Mouse (Mus musculus): Measurements from ENCODE around the gene Traf1. TPM values are rescaled to one million over a fixed set of nuclear protein-coding genes. Genes with fewer than 3 reads are reported as not detected.
A peak's percentile ranks its signal among the peaks of the same experiment; 100 is the strongest.

Traf1 gene
- polyA plus RNA-seq, 1 experiment from 2014 or later: 5.7 TPM

DNA sequence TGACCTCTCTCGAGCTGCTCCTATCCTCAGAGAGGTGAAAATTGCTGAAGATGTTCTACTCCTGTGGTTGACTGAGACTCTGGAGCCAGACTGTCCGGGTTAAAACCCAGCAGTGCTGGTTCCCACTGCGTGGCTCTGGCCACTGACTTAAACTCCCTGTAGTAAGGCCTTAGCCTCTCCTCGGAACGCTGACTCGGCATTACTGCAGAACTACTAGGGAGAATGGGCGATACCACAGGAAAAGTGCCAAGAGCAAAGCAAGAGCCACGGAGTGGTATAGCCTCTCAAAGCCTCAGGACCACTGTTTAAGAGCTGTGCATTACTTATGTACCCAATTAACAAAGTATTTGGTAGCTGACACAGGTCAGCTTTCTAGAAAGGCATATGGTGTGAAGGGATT, 23.3 kb upstream of the Traf1 start:
- no peak overlapping the region for H3K4me3 ChIP-seq (ENCODE audit: low read depth, low read length)
- no peaks in the 10 kb centered on the region for H3K9me3 ChIP-seq (ENCODE audit: control insufficient read depth, low read length)
- no peaks in the 10 kb centered on the region for H3K27me3 ChIP-seq (replicated peaks; ENCODE audit: control insufficient read depth, insufficient read depth, low read length)
- no peak overlapping the region for H3K27ac ChIP-seq (replicated peaks; ENCODE audit: low read depth, low read length)
- no peak for ATAC-seq (ENCODE audit: low read depth)
- no peak overlapping the region for H3K9ac ChIP-seq (ENCODE audit: low read depth, low read length)
- H3K4me1 ChIP-seq (ENCODE audit: control insufficient read depth, insufficient read depth, low read length): peaks cover 26% of the 10 kb centered on the region
- WGBS: 82% methylated on average over 8 of the region's 8 CpGs
- no peak overlapping the region for H3K4me2 ChIP-seq (ENCODE audit: low read depth, low read length)
- no peak for DNase-seq (ENCODE audit: low spot score)
- H3K36me3 ChIP-seq (ENCODE audit: control insufficient read depth, insufficient read depth, low read length): no peaks in the 10 kb centered on the region

DNA sequence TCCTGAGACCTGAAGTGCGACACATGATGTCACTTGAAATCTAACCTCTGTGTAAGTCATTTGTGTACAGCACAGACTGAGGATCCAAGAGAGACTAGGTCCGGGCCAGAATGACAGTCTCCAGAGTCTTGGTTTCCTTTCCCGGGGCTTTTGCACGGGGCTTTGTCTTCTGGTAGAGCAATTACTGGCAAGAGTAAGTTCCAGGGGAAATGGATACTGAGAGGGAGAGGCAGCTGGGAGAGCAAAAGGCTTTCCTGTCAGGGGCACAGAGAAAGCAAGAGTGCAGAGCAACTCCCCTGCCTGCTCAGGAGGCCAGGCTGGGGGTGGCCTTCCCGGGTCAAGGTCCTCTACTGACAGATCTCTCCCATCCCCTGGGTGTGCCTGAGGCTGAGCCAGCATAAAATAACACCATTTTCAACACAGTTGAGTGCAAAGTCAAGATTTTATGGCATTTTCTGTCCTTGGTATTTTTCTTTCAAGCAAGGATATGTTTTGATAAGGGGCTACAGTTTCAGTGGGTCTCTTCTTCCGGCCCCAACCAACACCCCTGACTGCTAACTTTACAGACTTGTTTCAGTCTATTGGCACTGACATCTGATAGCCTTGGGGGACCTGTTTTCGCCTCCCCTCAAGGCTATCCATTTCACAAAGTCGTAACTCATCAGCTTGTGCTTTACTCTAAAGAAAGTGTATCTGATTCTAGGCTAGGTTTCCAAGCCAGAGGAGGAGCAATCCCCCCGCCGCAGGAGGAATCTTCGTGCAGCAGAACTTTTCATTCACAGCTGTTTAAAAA, 21.5 kb upstream of the Traf1 start:
- H3K27ac ChIP-seq (replicated peaks; ENCODE audit: low read depth, low read length): peak overlapping the region; percentile 72
- no peak overlapping the region for H3K4me3 ChIP-seq (ENCODE audit: low read depth, low read length)
- WGBS: 20% methylated on average over 11 of the region's 11 CpGs
- ATAC-seq (ENCODE audit: low read depth): peak; percentile 83
- no peak overlapping the region for H3K4me2 ChIP-seq (ENCODE audit: low read depth, low read length)
- no peak overlapping the region for H3K9ac ChIP-seq (ENCODE audit: low read depth, low read length)
- no peaks in the 10 kb centered on the region for H3K36me3 ChIP-seq (ENCODE audit: control insufficient read depth, insufficient read depth, low read length)
- peaks cover 26% of the 10 kb centered on the region for H3K4me1 ChIP-seq (ENCODE audit: control insufficient read depth, insufficient read depth, low read length)
- H3K9me3 ChIP-seq (ENCODE audit: control insufficient read depth, low read length): no peaks in the 10 kb centered on the region
- DNase-seq (ENCODE audit: low spot score): peak; percentile 78
- no peaks in the 10 kb centered on the region for H3K27me3 ChIP-seq (replicated peaks; ENCODE audit: control insufficient read depth, insufficient read depth, low read length)

DNA sequence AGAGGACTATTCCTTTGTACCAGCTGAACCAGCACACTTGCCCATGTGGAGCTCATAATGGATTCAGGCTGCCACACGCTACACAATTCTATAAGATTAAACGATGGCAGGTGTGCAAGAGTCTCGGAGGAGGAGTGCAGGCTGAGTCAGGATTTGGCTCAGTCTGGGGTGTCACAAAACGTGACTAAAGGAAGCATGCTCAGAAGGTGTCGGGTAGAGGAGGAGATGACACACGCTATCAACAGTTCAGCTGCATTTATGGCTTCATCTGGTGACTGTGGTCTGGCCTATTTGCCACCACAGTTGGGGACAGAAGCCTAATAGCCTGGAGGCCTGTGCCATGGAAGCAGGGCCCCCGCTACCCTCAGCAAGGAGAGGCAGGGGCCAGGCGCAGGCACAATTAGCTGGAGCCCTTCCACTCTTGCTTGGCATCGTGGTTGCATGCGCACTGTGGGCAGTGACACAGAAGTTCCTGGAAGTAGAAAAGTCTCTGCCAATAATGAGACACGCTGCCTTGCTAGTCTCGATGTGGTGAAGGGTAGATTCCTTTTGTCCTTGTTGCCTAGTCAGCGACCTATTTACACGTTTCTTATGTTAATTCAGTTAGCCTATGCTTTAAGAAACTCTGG, 20.6 kb upstream of the Traf1 start:
- no peak overlapping the region for H3K4me2 ChIP-seq (ENCODE audit: low read depth, low read length)
- H3K9me3 ChIP-seq (ENCODE audit: control insufficient read depth, low read length): no peaks in the 10 kb centered on the region
- ATAC-seq (ENCODE audit: low read depth) (0 out of 2 replicates have a peak, but pooled peaks have one; percentile 19), DNase-seq (ENCODE audit: low spot score) (peak; percentile 44)
- H3K27ac ChIP-seq (replicated peaks; ENCODE audit: low read depth, low read length): peak overlapping the region; percentile 72
- no peaks in the 10 kb centered on the region for H3K36me3 ChIP-seq (ENCODE audit: control insufficient read depth, insufficient read depth, low read length)
- 43% methylated on average over 14 of the region's 14 CpGs for WGBS
- H3K4me1 ChIP-seq (ENCODE audit: control insufficient read depth, insufficient read depth, low read length): peaks cover 26% of the 10 kb centered on the region
- no peak overlapping the region for H3K4me3 ChIP-seq (ENCODE audit: low read depth, low read length)
- H3K9ac ChIP-seq (ENCODE audit: low read depth, low read length): no peak overlapping the region
- H3K27me3 ChIP-seq (replicated peaks; ENCODE audit: control insufficient read depth, insufficient read depth, low read length): no peaks in the 10 kb centered on the region

DNA sequence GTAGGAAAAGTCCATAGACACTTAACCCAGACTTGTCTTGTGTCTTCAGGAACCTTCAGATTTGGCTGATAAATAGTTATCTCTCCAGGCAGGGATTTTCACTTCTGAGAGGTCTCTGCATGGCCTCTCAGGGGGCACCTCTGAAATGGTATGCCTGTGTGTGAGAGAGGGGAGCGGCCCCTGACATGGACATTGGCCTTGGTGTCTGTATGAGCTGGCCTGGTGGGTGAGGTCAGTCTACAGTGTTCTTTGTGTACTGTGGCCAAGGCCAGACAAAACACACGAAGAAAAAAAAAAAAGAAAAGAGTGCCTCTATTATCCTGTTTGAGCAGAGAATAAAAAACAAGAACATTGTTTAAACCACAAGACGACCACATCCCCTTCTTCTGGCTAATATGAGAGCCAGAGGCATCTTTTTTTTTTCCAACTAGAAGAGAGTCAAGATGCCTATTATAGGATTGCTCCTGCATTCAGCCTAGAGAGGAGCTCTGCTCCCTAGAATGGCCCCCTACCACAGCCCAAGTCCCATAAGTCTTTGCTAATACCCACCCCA, 18.0 kb upstream of the Traf1 start:
- Histone ChIP-seq H3K36me3 (ENCODE audit: control insufficient read depth, insufficient read depth, low read length) (no peaks in the 10 kb centered on the region), H3K4me3 (ENCODE audit: low read depth, low read length) (no peak overlapping the region), H3K4me1 (ENCODE audit: control insufficient read depth, insufficient read depth, low read length) (peaks cover 26% of the 10 kb centered on the region), H3K27me3 (replicated peaks; ENCODE audit: control insufficient read depth, insufficient read depth, low read length) (no peaks in the 10 kb centered on the region), H3K9ac (ENCODE audit: low read depth, low read length) (no peak overlapping the region), H3K4me2 (ENCODE audit: low read depth, low read length) (no peak overlapping the region), H3K27ac (replicated peaks; ENCODE audit: low read depth, low read length) (no peak overlapping the region), H3K9me3 (ENCODE audit: control insufficient read depth, low read length) (no peaks in the 10 kb centered on the region)
- no peak for ATAC-seq (ENCODE audit: low read depth)
- WGBS: 64% methylated on average over 3 of the region's 3 CpGs
- no peak for DNase-seq (ENCODE audit: low spot score)

DNA sequence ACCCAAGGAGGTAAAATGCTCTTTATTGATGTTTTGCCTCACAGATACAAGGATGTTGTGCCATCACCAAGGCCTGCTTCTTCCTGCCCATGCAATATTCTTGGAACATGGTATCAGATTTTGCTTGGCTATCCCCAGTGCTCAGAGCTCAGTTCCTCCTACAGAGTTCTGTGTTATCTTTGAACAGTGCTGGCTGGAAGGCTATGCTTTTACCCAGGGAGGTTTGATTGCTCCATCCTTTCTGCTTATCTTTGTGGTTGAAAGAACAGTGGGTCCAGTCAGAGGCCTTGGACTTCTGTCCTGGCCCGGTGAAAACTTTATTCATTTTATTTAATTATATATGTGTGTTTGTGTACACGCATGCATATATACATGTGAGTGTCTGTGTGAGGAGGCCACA, 16.7 kb upstream of the Traf1 start:
- Histone ChIP-seq H3K4me3 (ENCODE audit: low read depth, low read length) (no peak overlapping the region), H3K9me3 (ENCODE audit: control insufficient read depth, low read length) (no peaks in the 10 kb centered on the region), H3K4me2 (ENCODE audit: low read depth, low read length) (no peak overlapping the region), H3K27me3 (replicated peaks; ENCODE audit: control insufficient read depth, insufficient read depth, low read length) (no peaks in the 10 kb centered on the region), H3K27ac (replicated peaks; ENCODE audit: low read depth, low read length) (no peak overlapping the region), H3K36me3 (ENCODE audit: control insufficient read depth, insufficient read depth, low read length) (no peaks in the 10 kb centered on the region), H3K9ac (ENCODE audit: low read depth, low read length) (no peak overlapping the region), H3K4me1 (ENCODE audit: control insufficient read depth, insufficient read depth, low read length) (peaks cover 19% of the 10 kb centered on the region)
- 98% methylated on average over 2 of the region's 2 CpGs for WGBS
- DNase-seq (ENCODE audit: low spot score): no peak
- no peak for ATAC-seq (ENCODE audit: low read depth)

DNA sequence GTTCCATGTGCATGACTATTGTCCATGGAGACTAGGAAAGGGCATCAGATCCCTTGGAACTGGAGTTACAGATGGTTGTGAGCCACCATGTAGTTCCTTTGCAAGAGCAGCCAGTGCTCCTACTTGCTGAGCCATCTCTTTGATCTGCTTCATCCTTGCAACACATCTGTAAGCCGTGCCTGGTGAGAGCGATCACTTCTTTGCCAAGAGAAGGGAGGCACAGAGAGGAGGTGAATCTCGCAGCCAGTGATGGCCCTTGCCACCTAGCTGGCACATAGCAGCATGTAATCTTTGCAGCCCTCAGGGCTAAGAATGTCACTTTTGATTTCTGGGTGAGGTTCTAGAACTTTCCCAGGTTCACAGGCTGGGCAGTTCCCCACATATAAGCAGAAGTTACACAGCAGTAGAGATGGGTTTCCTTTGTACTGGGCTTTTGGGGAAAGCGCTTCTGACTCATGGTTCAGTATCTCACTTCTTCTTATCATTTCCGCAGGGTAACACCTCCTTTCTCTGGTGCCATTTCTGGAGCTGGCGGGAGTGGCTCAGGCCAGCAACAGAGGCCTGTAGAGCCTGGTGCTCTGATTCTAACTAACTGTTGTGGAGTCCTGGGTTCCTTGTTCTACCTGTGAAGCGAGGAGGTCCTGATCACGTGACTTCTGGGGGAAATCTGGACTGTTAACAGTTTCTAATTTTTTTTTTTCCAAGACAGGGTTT, 15.5 kb upstream of the Traf1 start:
- ATAC-seq (ENCODE audit: low read depth) (no peak), DNase-seq (ENCODE audit: low spot score) (no peak)
- no peak overlapping the region for H3K4me3 ChIP-seq (ENCODE audit: low read depth, low read length)
- H3K36me3 ChIP-seq (ENCODE audit: control insufficient read depth, insufficient read depth, low read length): no peaks in the 10 kb centered on the region
- no peaks in the 10 kb centered on the region for H3K27me3 ChIP-seq (replicated peaks; ENCODE audit: control insufficient read depth, insufficient read depth, low read length)
- WGBS: 79% methylated on average over 8 of the region's 8 CpGs
- H3K4me2 ChIP-seq (ENCODE audit: low read depth, low read length): no peak overlapping the region
- no peak overlapping the region for H3K9ac ChIP-seq (ENCODE audit: low read depth, low read length)
- no peaks in the 10 kb centered on the region for H3K9me3 ChIP-seq (ENCODE audit: control insufficient read depth, low read length)
- peaks cover 8% of the 10 kb centered on the region for H3K4me1 ChIP-seq (ENCODE audit: control insufficient read depth, insufficient read depth, low read length)
- H3K27ac ChIP-seq (replicated peaks; ENCODE audit: low read depth, low read length): no peak overlapping the region

DNA sequence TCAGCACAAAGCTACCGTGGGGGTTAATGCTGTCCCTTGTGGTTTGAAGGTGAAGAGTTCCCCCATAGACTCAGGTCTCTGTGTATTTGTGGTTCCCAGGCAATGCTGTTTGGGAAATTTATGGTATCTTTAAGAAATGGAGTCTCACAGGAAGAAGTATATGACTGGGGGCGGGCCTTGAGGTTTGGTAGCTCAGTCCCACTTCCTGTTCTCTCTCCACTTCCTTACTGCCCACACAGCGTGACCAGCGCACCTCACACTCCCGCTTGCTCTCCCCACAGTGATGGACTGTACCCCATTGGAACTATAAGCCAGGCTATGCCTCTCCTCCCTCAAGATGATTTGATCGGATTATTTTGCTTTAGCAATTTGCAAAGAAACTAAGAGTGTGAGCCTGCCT, 14.9 kb upstream of the Traf1 start:
- no peaks in the 10 kb centered on the region for H3K27me3 ChIP-seq (replicated peaks; ENCODE audit: control insufficient read depth, insufficient read depth, low read length)
- H3K4me3 ChIP-seq (ENCODE audit: low read depth, low read length): no peak overlapping the region
- no peak overlapping the region for H3K27ac ChIP-seq (replicated peaks; ENCODE audit: low read depth, low read length)
- H3K4me1 ChIP-seq (ENCODE audit: control insufficient read depth, insufficient read depth, low read length): peaks cover 1% of the 10 kb centered on the region; the same call in 1 of the 2 replicates
- no peak for DNase-seq (ENCODE audit: low spot score)
- no peaks in the 10 kb centered on the region for H3K36me3 ChIP-seq (ENCODE audit: control insufficient read depth, insufficient read depth, low read length)
- ATAC-seq (ENCODE audit: low read depth): no peak
- H3K9ac ChIP-seq (ENCODE audit: low read depth, low read length): no peak overlapping the region
- 78% methylated on average over 6 of the region's 6 CpGs for WGBS
- H3K4me2 ChIP-seq (ENCODE audit: low read depth, low read length): no peak overlapping the region
- no peaks in the 10 kb centered on the region for H3K9me3 ChIP-seq (ENCODE audit: control insufficient read depth, low read length)

DNA sequence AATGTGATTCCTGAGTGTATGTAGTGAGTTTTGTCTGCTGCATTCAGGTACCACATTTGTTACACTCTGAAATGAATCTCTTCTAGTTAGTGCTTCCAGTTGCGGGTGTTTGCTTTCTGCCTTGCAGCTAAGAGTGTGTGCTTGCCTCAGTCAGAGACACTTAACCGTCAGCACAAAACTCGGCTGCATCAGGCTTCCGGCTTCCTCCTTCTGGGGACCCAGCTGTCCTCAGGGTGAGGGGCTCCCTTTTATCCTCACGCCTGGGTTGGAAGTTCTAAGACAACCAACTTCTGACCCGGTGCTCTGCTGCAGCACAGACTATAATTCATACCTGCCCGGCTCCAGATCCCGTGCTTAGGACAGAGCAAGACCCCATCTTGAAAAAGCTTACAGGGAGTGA, 11.5 kb upstream of the Traf1 start:
- Histone ChIP-seq H3K4me3 (ENCODE audit: low read depth, low read length) (no peak overlapping the region), H3K27me3 (replicated peaks; ENCODE audit: control insufficient read depth, insufficient read depth, low read length) (no peaks in the 10 kb centered on the region), H3K9ac (ENCODE audit: low read depth, low read length) (no peak overlapping the region), H3K9me3 (ENCODE audit: control insufficient read depth, low read length) (no peaks in the 10 kb centered on the region), H3K4me1 (ENCODE audit: control insufficient read depth, insufficient read depth, low read length) (no peaks in the 10 kb centered on the region), H3K27ac (replicated peaks; ENCODE audit: low read depth, low read length) (no peak overlapping the region), H3K4me2 (ENCODE audit: low read depth, low read length) (no peak overlapping the region), H3K36me3 (ENCODE audit: control insufficient read depth, insufficient read depth, low read length) (no peaks in the 10 kb centered on the region)
- 81% methylated on average over 8 of the region's 8 CpGs for WGBS
- ATAC-seq (ENCODE audit: low read depth): no peak
- no peak for DNase-seq (ENCODE audit: low spot score)
